Mouse (Mus musculus) kidney, embryonic 15.5 days (tissue): Measurements from ENCODE around the gene Wnt1. TPM values are rescaled to one million over a fixed set of nuclear protein-coding genes. Genes with fewer than 3 reads are reported as not detected.

Experiments used
- ATAC-seq: fragments of 200-750 bp; cut with Nextera tagmentation; replicated peaks from 2 replicates; pipeline ENCODE4 v1.8.0; 2017; ENCODE audit warnings: moderate TSS enrichment; ENCODE audit not compliant: low FRiP score
- H3K27ac ChIP-seq: fragments of 300-500 bp; sonication (generic); 2 replicates; pipeline ENCODE4 v1.5.1; 2015; ENCODE audit warnings: mild to moderate bottlenecking, inconsistent platforms
- H3K27me3 ChIP-seq: fragments of 300-500 bp; sonication (generic); 2 replicates; pipeline ENCODE4 v1.6.1; 2015; ENCODE audit warnings: inconsistent platforms
- H3K36me3 ChIP-seq: fragments of 300-500 bp; sonication (generic); 2 replicates; pipeline ENCODE4 v1.6.1; 2015; ENCODE audit warnings: inconsistent platforms
- H3K4me1 ChIP-seq: fragments of 300-500 bp; sonication (generic); 2 replicates; pipeline ENCODE4 v1.6.1; 2015; ENCODE audit warnings: inconsistent platforms
- H3K4me2 ChIP-seq: fragments of 300-500 bp; sonication (generic); 2 replicates; pipeline ENCODE4 v1.6.1; 2015; ENCODE audit warnings: moderate library complexity, mild to moderate bottlenecking, inconsistent platforms
- H3K4me3 ChIP-seq: fragments of 300-500 bp; sonication (generic); replicated peaks from 2 replicates; pipeline ENCODE4 v1.5.1; 2015; ENCODE audit warnings: mild to moderate bottlenecking, inconsistent platforms
- H3K9ac ChIP-seq: fragments of 300-500 bp; sonication (generic); 2 replicates; pipeline ENCODE4 v1.6.1; 2015; ENCODE audit warnings: mild to moderate bottlenecking, inconsistent platforms
- H3K9me3 ChIP-seq: fragments of 300-500 bp; sonication (generic); replicated peaks from 2 replicates; pipeline ENCODE4 v1.6.1; 2016; ENCODE audit warnings: inconsistent platforms
- WGBS: fragments of 180-500 bp; shearing (Covaris S2); methylation state at CpG from one replicate; pipeline ENCODE4 v1.1.7; 2015; ENCODE audit warnings: mixed read lengths; 5-methylcytosine and 5-hydroxymethylcytosine counted together
- polyA plus RNA-seq: library from polyadenylated mRNA; unstranded; fragments of >200 nt; fragmentation: Nextera tagmentation; extraction: Ambion mirVana; gene quantifications from 2 replicates; pipeline ENCODE4 v1.2.1, GENCODE M21; 2015

Gene Wnt1
- polyA plus RNA-seq, 1 experiment from 2014 or later: 0.06 TPM

DNA sequence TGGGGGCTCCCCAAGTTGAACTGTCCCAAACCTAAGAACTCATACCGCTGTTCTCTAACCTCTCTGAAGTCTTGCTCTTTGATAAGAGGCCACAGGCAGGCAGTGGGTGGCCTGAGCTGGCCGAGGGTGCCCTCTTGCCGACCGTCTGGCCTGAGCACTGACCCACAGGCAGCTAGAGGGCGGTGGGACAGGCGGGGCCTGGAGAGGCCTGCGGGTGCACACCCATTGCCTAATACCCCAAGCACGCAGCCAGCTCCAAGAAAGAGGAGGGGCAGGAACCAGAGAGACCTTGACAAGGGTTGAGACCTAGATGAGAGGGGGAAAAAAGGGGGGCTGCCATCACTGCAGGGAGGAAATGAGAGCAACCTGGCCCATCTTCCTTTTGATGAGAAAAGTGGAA, 9.6 kb upstream of the Wnt1 start:
- ATAC-seq: no peak
- WGBS: 1% methylated on average over 8 of the region's 8 CpGs
- Histone ChIP-seq H3K4me1 (peaks cover 35% of the 10 kb centered on the region), H3K9me3 (no peaks in the 10 kb centered on the region), H3K9ac (no peak overlapping the region), H3K27me3 (peaks cover 87% of the 10 kb centered on the region), H3K4me3 (no peak overlapping the region), H3K4me2 (no peak overlapping the region), H3K27ac (no peak overlapping the region), H3K36me3 (no peaks in the 10 kb centered on the region)

DNA sequence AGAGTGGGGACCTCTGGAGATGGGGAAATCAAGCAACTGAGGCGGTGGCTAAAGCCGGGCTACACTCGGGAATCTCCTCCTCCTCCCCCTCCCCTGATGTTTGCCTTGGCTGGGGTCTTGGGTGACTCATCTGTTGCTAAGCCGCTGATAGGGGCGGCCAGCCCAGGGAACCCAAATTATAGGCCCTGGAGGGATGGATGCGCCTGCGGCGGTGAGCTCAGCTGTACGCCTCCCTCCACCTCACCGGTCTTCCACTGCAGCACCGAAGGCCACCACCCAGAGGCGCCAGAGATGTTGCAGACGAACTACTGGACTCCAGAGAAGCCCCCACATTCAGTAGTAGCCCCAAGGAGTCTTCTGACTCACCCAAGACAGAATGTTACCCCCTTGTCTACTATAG, 9.1 kb upstream of the Wnt1 start:
- Histone ChIP-seq H3K9me3 (no peaks in the 10 kb centered on the region), H3K4me2 (no peak overlapping the region), H3K4me1 (peaks cover 34% of the 10 kb centered on the region), H3K36me3 (no peaks in the 10 kb centered on the region), H3K27ac (no peak overlapping the region), H3K9ac (no peak overlapping the region), H3K4me3 (no peak overlapping the region), H3K27me3 (peaks cover 87% of the 10 kb centered on the region)
- ATAC-seq: no peak
- 8% methylated on average over 13 of the region's 13 CpGs for WGBS

DNA sequence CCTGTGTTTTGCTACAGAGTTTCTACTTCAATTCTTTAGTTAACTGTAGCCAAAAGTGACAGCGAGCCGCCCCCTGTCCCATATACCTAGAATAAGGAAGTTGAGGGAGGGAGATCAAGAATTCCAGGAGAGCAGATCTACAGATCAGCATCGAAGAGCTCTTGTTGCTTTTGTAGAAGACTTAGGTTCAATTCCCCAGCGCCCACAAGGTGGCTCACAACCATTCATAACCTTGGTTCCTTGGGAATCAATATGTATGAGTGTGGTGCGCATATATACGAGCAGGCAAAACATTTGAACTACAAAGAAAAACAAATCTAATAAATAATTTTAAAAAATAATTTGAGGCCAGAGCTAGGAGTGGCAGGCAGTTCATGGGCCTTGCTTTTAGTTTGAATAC, 8.5 kb upstream of the Wnt1 start:
- no peak for ATAC-seq
- H3K27me3 ChIP-seq: peaks cover 82% of the 10 kb centered on the region
- 29% methylated on average over 6 of the region's 6 CpGs for WGBS

DNA sequence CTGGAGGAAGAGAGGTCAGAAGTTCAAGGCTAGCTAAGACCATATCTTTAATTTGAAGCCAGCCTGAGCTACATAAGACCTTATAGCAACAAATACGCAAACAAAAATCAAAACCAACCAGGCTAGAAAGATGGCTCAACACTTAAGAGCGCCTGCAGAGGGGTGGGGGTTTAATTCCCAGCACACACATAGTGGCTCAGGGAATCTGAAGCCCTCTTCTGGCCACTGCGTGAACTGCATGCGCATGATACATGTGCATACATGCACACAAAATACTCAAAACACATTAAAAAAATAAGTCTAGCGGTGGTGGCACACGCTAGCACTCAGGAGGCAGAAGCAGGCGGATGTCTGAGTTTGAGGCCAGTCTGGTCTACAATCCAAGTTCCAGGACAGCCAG, 3.9 kb upstream of the Wnt1 start:
- H3K9me3 ChIP-seq: no peaks in the 10 kb centered on the region
- 40% methylated on average over 7 of the region's 7 CpGs for WGBS
- peaks cover 82% of the 10 kb centered on the region for H3K27me3 ChIP-seq

More for the DNA sequence above, 8.5 kb upstream of the Wnt1 start:
- H3K9ac ChIP-seq: no peak overlapping the region
- H3K9me3 ChIP-seq: no peaks in the 10 kb centered on the region
- H3K36me3 ChIP-seq: no peaks in the 10 kb centered on the region
- no peak overlapping the region for H3K27ac ChIP-seq
- no peak overlapping the region for H3K4me3 ChIP-seq
- H3K4me2 ChIP-seq: no peak overlapping the region
- H3K4me1 ChIP-seq: peaks cover 28% of the 10 kb centered on the region

DNA sequence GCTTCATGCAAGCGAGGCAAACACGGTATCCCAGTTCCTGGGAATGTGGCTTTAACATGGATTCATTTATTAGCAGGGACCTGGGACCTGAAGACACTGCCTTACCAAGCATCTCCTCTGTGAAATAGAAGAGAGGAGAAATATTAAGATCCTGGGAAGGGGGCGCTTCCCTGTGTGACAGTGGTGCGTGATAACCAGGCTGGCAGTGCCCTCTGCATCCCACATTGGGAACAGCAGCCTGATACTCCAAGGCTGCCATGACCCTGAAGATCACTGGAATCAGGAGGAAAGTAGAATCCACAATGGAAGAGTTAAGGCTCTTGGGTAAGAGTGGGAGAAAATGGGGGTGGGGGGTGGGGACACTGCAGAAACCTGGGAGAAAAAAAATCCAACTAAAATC, 1.7 kb upstream of the Wnt1 start:
- no peak overlapping the region for H3K27ac ChIP-seq
- H3K27me3 ChIP-seq: peaks cover 85% of the 10 kb centered on the region
- H3K9ac ChIP-seq: no peak overlapping the region
- ATAC-seq: no peak
- no peaks in the 10 kb centered on the region for H3K36me3 ChIP-seq
- no peaks in the 10 kb centered on the region for H3K9me3 ChIP-seq
- no peak overlapping the region for H3K4me3 ChIP-seq
- no peak overlapping the region for H3K4me2 ChIP-seq
- 33% methylated on average over 4 of the region's 4 CpGs for WGBS
- H3K4me1 ChIP-seq: peaks cover 35% of the 10 kb centered on the region

More for the DNA sequence above, 3.9 kb upstream of the Wnt1 start:
- no peak for ATAC-seq
- Histone ChIP-seq H3K4me1 (peaks cover 14% of the 10 kb centered on the region), H3K9ac (no peak overlapping the region), H3K4me2 (no peak overlapping the region), H3K36me3 (no peaks in the 10 kb centered on the region), H3K4me3 (no peak overlapping the region), H3K27ac (no peak overlapping the region)

DNA sequence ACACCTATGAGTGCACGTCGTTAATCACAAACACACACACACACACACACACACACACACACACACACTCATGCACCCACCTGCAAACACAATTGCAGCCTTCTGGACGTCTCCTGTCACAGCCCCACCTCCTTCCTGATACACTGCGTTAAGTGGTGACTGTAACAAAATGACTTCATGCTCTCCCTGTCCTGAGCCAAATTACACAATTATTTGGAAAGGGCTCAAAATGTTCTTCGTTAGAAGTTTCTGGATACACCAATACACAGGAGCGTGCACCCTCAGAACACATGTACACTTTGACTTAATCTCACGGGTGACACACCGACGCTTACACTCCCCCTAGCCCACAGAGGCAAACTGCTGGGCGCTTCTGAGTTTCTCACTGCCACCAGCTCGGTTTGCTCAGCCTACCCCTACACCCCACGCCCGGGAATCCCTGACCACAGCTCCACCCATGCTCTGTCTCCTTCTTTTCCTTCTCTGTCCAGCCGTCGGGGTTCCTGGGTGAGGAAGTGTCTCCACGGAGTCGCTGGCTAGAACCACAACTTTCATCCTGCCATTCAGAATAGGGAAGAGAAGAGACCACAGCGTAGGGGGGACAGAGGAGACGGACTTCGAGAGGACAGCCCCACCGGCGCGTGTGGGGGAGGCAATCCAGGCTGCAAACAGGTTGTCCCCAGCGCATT, 541 bp upstream of the Wnt1 start:
- no peak for ATAC-seq

DNA sequence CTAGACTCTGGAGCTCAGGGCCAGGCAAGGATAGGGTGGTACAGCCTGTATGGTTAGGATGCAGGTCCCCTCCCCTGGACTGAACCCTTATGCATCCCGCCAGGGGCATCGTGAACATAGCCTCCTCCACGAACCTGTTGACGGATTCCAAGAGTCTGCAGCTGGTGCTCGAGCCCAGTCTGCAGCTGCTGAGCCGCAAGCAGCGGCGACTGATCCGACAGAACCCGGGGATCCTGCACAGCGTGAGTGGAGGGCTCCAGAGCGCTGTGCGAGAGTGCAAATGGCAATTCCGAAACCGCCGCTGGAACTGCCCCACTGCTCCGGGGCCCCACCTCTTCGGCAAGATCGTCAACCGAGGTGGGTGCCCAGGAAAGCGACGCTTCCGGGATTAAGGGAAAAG, 1.1 kb downstream of the Wnt1 start:
- H3K27ac ChIP-seq: no peak overlapping the region
- no peak for ATAC-seq
- H3K4me1 ChIP-seq: peaks cover 45% of the 10 kb centered on the region
- 0% methylated on average over 23 of the region's 23 CpGs for WGBS
- no peaks in the 10 kb centered on the region for H3K36me3 ChIP-seq
- H3K4me2 ChIP-seq: peak overlapping the region; percentile 48
- H3K9ac ChIP-seq: peak overlapping the region; percentile 36; the same call in 1 of the 2 replicates
- H3K27me3 ChIP-seq: peaks cover 97% of the 10 kb centered on the region
- H3K9me3 ChIP-seq: no peaks in the 10 kb centered on the region
- H3K4me3 ChIP-seq: peak overlapping the region; percentile 31

More for the DNA sequence above, 541 bp upstream of the Wnt1 start:
- no peak overlapping the region for H3K9ac ChIP-seq
- H3K36me3 ChIP-seq: no peaks in the 10 kb centered on the region
- H3K27ac ChIP-seq: no peak overlapping the region
- WGBS: 12% methylated on average over 24 of the region's 24 CpGs
- peak overlapping the region; percentile 47 for H3K4me2 ChIP-seq
- peaks cover 90% of the 10 kb centered on the region for H3K27me3 ChIP-seq
- peak overlapping the region; percentile 21; the same call in 1 of the 2 replicates for H3K4me3 ChIP-seq
- H3K9me3 ChIP-seq: no peaks in the 10 kb centered on the region
- H3K4me1 ChIP-seq: peaks cover 45% of the 10 kb centered on the region

DNA sequence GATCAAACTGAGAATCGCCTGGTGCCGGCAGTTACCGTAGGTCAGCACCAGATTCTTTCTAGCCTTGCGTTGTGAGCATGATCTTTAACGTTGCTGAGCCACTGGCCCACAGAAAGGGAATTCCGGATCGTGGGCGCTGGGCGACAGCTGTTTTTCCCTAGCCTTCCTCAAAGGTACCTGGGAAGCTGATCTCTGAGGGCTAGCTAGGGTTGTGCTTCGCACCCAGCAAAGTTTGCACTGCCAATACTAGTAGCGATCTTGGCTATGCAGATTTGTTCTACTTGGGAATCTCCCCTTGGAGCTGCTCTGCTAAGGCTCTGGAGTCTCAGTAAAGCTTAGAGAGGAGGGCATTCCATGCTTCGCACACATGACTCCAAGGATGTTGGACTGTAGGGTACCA, 1.6 kb downstream of the Wnt1 start:
- Histone ChIP-seq H3K27ac (no peak overlapping the region), H3K4me3 (peak overlapping the region; percentile 31), H3K4me1 (peaks cover 45% of the 10 kb centered on the region), H3K27me3 (peaks cover 100% of the 10 kb centered on the region), H3K36me3 (no peaks in the 10 kb centered on the region), H3K9ac (no peak overlapping the region), H3K4me2 (peak overlapping the region; percentile 48), H3K9me3 (no peaks in the 10 kb centered on the region)
- 1% methylated on average over 12 of the region's 12 CpGs for WGBS
- ATAC-seq: no peak

DNA sequence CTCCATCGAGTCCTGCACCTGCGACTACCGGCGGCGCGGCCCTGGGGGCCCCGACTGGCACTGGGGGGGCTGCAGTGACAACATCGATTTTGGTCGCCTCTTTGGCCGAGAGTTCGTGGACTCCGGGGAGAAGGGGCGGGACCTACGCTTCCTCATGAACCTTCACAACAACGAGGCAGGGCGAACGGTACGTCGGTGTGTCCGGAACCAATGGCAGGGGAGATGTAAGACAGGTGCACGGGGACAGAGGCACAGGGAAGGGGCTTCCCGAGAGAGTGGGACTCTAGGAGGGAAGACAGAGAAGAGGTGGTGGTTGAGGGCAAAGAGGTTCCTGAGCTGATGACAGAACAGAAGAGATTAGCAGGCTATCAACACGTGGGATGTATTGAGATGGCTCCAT, 2.1 kb downstream of the Wnt1 start:
- H3K4me3 ChIP-seq: peak overlapping the region; percentile 0; the same call in 1 of the 2 replicates
- WGBS: 1% methylated on average over 23 of the region's 23 CpGs
- H3K4me2 ChIP-seq: peak overlapping the region; percentile 48; the same call in 1 of the 2 replicates

DNA sequence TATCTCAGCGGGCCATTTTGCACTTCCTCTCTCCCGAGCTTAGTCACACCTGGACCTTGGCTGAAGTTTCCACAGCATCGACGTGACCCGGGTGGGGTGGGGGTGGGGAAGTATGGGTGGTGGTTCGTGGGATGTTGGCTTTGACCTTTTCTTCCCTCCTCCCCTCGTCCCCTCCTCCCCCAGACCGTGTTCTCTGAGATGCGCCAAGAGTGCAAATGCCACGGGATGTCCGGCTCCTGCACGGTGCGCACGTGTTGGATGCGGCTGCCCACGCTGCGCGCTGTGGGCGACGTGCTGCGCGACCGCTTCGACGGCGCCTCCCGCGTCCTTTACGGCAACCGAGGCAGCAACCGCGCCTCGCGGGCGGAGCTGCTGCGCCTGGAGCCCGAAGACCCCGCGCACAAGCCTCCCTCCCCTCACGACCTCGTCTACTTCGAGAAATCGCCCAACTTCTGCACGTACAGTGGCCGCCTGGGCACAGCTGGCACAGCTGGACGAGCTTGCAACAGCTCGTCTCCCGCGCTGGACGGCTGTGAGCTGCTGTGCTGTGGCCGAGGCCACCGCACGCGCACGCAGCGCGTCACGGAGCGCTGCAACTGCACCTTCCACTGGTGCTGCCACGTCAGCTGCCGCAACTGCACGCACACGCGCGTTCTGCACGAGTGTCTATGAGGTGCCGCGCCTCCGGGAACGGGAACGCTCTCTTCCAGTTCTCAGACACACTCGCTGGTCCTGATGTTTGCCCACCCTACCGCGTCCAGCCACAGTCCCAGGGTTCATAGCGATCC, 2.8 kb downstream of the Wnt1 start:
- ATAC-seq: no peak
- peaks cover 99% of the 10 kb centered on the region for H3K27me3 ChIP-seq
- H3K4me1 ChIP-seq: peaks cover 45% of the 10 kb centered on the region
- peak overlapping the region; percentile 49 for H3K4me2 ChIP-seq
- peak overlapping the region; percentile 27 for H3K4me3 ChIP-seq
- no peaks in the 10 kb centered on the region for H3K9me3 ChIP-seq
- no peak overlapping the region for H3K9ac ChIP-seq
- no peaks in the 10 kb centered on the region for H3K36me3 ChIP-seq
- H3K27ac ChIP-seq: no peak overlapping the region
- WGBS: 1% methylated on average over 69 of the region's 75 CpGs

More for the DNA sequence above, 2.1 kb downstream of the Wnt1 start:
- H3K27ac ChIP-seq: no peak overlapping the region
- no peak overlapping the region for H3K9ac ChIP-seq
- H3K36me3 ChIP-seq: no peaks in the 10 kb centered on the region
- H3K4me1 ChIP-seq: peaks cover 45% of the 10 kb centered on the region
- H3K9me3 ChIP-seq: no peaks in the 10 kb centered on the region
- no peak for ATAC-seq
- H3K27me3 ChIP-seq: peaks cover 100% of the 10 kb centered on the region

DNA sequence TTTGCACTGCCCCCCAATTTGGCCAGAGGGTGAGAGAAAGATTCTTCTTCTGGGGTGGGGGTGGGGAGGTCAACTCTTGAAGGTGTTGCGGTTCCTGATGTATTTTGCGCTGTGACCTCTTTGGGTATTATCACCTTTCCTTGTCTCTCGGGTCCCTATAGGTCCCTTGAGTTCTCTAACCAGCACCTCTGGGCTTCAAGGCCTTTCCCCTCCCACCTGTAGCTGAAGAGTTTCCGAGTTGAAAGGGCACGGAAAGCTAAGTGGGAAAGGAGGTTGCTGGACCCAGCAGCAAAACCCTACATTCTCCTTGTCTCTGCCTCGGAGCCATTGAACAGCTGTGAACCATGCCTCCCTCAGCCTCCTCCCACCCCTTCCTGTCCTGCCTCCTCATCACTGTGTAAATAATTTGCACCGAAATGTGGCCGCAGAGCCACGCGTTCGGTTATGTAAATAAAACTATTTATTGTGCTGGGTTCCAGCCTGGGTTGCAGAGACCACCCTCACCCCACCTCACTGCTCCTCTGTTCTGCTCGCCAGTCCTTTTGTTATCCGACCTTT, 3.6 kb downstream of the Wnt1 start:
- Histone ChIP-seq H3K36me3 (no peaks in the 10 kb centered on the region), H3K4me2 (peak overlapping the region; percentile 49), H3K27ac (no peak overlapping the region), H3K9me3 (no peaks in the 10 kb centered on the region), H3K27me3 (peaks cover 99% of the 10 kb centered on the region), H3K4me3 (peak overlapping the region; percentile 27), H3K4me1 (peaks cover 51% of the 10 kb centered on the region), H3K9ac (no peak overlapping the region)
- WGBS: under 1% methylated on average over 13 of the region's 13 CpGs
- ATAC-seq: no peak; the same call in 1 of the 2 replicates
